Mouse (Mus musculus) fat pad, adult 2 months (tissue): ENCODE results near the gene Filip1l.

Experiments used
- DNase-seq: peaks from one replicate; pipeline ENCODE4 v3.0.0-alpha.2; 2011; ENCODE audit warnings: low read depth, low spot score; ENCODE audit errors: extremely low read depth

Gene Filip1l

GRCm38 (mm10) chr16:57431294-57431693 is 78.4 kb downstream of the Filip1l start:
- DNase-seq: no peak

GRCm38 (mm10) chr16:57433173-57433572 is 80.3 kb downstream of the Filip1l start:
- no peak for DNase-seq

- no peak for DNase-seq
Observed at GRCm38 (mm10) chr16:57433671-57434070, 80.8 kb downstream of the Filip1l start.

DNA sequence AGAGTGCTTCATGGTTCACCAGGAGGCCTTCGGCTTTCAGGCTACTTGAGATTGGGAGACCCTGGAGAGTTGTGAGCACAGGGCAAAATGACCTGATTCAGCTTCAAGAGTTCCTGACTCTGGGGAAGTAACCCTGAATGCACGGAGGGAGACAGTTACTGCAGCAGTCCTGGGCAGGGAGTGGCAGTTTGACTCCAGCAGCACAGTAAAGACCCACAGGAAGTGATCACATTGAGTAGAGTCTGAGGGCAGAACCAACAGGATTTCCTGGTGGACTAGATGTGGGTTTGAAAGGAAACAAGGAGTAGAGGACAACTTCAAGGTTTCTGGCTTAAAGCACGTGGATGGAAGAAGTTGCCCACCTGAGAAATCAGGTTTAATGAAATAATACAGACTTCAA is 81.7 kb downstream of the Filip1l start:
- no peak for DNase-seq

DNA sequence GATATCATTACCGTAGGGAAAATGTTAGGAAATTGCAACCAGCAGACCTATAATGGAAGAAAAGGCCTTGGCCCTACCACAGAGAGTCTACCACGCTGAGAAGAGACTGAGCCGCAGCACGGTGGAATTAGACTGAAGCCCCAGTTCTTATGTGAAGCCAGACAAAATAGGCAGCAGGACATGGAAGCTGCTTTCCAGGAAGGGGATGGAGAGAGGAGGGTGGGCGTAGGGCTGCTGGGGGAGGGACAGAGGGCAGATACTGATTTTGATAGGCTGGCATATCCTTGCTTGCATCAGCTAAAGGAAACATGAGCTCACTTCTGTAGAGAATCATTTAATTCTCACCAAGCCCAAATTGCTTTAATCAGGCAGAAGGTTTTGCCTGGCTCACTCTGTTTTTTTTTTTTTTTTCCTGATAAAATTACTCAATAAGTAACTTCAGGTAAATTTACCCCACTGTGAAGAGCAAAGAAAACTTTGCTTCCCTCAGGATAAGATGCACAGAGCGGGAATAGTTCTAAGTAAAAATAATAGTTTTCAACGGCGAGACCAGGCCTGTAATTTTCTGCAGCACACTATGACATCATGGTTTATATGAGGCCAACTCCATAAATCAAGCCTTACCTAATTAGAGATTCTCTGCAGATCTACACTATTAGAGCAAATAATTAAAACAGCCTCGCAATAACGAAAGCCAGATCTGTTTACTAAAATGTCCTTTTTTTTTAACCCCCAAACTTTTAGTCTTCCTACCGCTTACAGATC is 84.8 kb downstream of the Filip1l start:
- DNase-seq: no peak

DNA sequence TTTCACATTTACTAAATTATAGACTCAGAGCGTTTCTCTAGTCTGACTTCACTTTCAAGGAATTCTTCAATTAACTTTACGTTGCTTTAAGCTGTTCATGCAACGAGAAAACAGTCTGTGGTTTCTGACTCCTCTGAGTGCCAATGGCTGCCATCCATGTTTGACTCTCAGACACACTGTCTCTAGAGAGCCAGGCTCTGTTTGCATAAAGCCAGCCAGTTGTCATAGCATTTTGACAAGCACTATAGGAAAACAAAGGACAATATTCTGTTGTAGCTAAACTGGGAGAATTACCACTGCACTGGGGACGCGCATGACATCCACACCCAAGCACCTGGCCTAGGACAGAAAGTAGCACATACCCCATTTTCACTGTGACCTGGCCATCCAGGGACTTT is 85.4 kb downstream of the Filip1l start:
- DNase-seq: no peak

DNA sequence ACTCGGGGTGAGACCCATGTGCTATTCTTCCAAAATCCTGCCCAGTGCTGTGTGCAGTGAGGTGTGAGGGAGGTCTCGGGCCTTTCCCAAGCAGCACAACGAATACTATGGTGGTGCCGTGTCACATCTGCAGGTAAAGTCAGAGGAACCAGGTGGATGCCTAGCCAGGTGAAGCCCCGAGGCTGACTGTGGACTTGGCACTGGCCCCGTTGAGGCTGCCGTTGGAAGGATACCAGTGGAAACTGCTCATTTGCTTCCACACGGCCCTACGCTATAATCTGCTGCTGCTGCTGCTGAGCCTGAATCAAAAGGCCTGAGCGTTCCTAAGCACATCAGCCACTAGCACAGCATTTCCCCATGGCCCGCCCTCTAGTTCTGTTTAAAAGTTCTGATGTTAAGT is 86.3 kb downstream of the Filip1l start:
- DNase-seq: no peak

- DNase-seq: no peak
Observed at GRCm38 (mm10) chr16:57440706-57441437, 88.0 kb downstream of the Filip1l start.

DNA sequence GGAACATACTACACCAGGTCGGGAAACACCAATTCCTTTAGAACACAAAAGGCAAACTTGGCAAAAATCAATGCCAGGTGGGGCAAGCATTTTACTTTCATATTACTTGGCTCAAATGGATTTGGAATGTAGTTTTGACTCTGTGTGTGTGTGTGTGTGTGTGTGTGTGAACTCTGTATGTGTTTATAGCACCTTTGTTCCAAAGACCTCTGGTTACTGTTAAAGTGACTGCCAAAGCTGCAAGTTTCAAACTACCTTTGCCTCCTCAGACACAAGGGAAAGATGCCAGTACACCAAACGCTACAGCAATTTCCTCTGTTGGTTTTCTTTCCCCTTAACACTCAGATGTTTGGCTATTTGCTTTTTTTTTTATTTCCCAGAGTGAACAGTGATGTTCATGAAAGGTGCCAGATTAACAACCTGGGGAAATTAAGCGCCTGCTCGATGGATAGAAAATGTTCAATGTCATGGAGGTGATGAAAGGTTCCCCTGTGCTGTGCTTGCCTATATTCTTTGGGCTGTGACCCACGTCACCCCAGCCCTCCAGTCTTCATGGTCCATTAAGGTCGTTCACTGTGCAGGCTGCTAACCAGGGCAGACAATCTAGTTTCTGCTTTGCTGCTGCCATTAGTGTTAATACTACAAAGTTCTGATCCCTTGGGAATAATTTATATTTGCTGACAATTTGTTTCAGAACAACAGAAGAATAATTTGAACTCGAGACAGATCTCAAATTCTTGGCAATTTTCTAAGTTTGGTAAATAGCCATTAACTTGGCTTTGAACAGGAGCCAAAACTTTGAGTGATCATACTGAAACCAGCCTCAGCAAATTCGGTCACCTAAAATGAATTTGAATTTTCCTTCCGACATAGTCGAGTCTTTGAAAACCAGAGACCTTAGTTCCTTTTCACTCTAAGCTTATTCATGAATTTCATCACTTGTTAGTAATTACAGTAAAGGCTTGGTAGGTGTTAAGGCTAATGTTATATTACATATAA is 92.5 kb downstream of the Filip1l start:
- DNase-seq: no peak

GRCm38 (mm10) chr16:57453009-57453408 is 100.1 kb downstream of the Filip1l start:
- peak; percentile 94 for DNase-seq

DNA sequence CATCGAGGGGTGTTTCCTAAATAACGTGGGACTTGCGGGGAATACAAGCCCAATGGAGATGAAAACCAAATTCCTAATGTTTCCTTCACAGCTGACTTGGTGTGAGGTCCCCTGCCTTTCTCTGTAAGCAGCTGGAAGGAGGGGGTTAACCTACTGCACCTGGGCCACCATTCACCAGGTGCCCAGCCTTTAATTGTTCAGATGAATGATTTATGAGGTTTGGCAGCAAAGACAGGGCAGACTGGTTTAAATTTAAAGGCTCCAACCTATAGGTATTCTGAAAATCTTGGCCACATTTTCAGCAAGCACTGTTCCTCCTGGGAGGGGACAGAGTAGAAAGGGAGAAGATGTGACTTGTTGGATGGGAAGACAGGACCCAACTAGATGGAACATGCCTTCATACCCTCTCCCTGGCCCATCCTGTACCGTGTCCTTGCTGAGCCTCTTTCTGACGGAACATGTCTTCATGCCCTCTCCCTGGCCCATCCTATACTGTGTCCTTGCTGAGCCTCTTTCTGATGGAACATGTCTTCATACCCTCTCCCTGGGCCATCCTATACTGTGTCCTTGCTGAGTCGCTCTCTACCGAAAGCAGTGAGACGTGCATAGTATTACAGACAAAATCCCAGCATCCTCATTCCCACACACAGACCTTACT is 101.3 kb downstream of the Filip1l start:
- DNase-seq: peak; percentile 69

DNA sequence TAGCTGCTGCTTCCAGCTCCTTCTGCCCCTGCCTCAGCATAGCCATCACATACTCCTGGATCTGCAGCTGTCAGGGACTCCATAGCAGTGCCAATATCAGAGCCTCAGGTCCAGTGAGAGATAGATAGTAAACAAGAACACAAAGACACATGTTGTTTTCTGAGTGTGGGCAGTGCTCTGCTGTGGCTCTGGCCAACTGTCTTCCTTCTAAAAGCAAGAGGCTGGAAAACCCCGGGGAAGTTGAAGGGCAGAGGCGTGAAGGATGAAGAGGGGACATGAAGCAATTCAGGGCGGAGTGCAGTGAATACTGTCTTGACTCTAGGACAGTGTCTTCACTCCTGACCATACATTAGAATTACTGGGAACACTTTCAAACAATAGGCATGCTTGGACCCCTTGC is 102.7 kb downstream of the Filip1l start:
- DNase-seq: no peak

DNA sequence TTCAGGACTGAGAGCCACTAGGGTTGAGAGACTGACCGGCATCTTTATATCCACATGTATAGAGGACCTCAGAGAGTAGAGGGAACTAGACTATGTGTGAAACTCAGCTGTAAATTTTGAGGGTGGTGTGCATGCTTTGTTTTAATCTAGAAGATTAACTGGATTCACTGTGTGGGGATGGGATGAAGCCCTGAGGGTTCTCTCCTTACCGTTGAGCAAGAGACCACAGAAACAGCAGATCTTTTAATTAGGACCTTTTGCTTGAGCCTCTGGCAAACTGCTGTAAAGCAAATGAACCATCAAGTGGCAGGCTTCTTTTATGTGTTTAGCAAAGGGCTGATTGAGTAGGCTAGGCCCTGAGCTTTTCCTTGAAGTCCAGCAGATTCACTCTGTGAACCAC is 103.1 kb downstream of the Filip1l start:
- no peak for DNase-seq

DNA sequence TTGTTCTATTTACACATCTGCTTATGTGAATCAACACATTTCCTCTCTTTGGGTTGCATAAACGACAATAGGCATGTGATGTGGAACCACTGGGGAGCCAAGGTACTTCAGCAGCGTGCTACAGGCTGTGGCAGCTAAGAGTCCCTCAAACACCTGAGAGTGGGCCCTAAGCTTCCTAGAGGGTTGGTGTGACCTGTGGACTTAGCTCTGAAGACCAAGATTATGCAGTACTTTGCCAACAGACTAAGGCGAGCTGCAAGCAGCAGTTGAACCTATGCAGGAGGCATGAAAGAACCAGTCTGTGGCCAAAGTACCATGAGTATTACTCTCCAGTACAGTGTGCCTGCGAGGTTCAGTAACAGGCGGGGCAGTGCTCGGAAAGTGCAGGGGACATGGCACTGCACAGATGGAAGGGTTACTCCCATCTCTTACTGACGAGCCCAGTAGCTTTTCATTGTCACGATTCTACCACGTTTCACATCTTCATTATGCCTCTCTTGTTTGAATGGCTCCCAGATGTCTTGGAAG is 112.6 kb downstream of the Filip1l start:
- DNase-seq: no peak

GRCm38 (mm10) chr16:57469301-57469700 is 116.4 kb downstream of the Filip1l start:
- DNase-seq: no peak

- no peak for DNase-seq
Observed at GRCm38 (mm10) chr16:57469869-57470268, 117.0 kb downstream of the Filip1l start.

GRCm38 (mm10) chr16:57470286-57470830 is 117.5 kb downstream of the Filip1l start:
- DNase-seq: no peak

DNA sequence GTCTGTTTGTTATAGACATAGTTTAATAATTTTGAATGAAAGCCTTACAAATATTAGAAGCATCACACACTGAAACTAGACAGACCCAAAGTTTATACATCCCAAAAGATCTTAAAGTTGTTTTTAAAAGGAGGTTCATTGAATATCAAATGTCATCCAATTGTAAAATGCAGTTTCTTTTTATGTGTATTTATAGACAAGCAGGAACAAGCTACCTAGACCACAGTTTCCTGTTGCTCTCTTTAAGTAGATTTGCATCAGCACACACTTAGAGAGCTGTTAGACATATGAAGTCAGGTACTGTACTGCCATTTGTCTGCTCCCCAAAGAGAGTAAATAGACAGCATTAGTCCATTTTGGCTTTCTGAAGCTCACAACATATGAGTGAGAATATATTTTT is 118.2 kb downstream of the Filip1l start:
- no peak for DNase-seq

GRCm38 (mm10) chr16:57473415-57474085 is 120.7 kb downstream of the Filip1l start:
- DNase-seq: no peak

- DNase-seq: no peak
Observed at GRCm38 (mm10) chr16:57478451-57478850, 125.6 kb downstream of the Filip1l start.
